Mouse (Mus musculus) brain, embryonic 14.5 days (tissue): ENCODE results near the gene Nwd1.
A peak's percentile ranks its signal among the peaks of the same experiment; 100 is the strongest.

ENCODE experiments used
- CTCF ChIP-seq: fragments of 200-500 bp; IDR thresholded peaks from 2 replicates; pipeline ENCODE4 v1.5.1; 2012; ENCODE audit warnings: inconsistent platforms, mild to moderate bottlenecking, moderate library complexity, borderline replicate concordance; ENCODE audit not compliant: insufficient read depth, insufficient read length; ENCODE audit errors: extremely low read depth
- POLR2A ChIP-seq: fragments of 200-500 bp; IDR thresholded peaks from 2 replicates; pipeline ENCODE4 v1.6.1; 2012; ENCODE audit warnings: mild to moderate bottlenecking, inconsistent platforms, borderline replicate concordance; ENCODE audit not compliant: poor library complexity, insufficient read depth, insufficient read length, severe bottlenecking; ENCODE audit errors: extremely low read depth

- no peak for TF ChIP-seq POLR2A
- TF ChIP-seq CTCF, result peak; percentile 18; the same call in 1 of the 2 replicates
Measured at GRCm38 (mm10) chr8:72672802-72673201, 26.3 kb downstream of the Nwd1 start.
